Mouse (Mus musculus) neural tube, embryonic 11.5 days (tissue): Measurements from ENCODE around the gene Dnajb2. TPM values are rescaled to one million over a fixed set of nuclear protein-coding genes. Genes with fewer than 3 reads are reported as not detected.

Experiments
- ATAC-seq: fragments of 200-750 bp; cut with Nextera tagmentation; 2 replicates; pipeline ENCODE4 v1.8.0; 2017; ENCODE audit warnings: moderate number of reproducible peaks, mild to moderate bottlenecking, moderate TSS enrichment, moderate library complexity; ENCODE audit not compliant: insufficient read depth, low FRiP score, low TSS enrichment
- DNase-seq: peaks from one replicate; pipeline ENCODE4 v3.0.0-alpha.2; 2015; ENCODE audit warnings: low spot score
- H3K27ac ChIP-seq: fragments of 300-500 bp; sonication (generic); 2 replicates; pipeline ENCODE4 v1.5.1; 2014; ENCODE audit warnings: low read depth, mild to moderate bottlenecking, low read length
- H3K27me3 ChIP-seq: fragments of 300-500 bp; sonication (generic); 2 replicates; pipeline ENCODE4 v1.6.1; 2014; ENCODE audit warnings: mild to moderate bottlenecking, low read length, mixed read lengths; ENCODE audit not compliant: control insufficient read depth, insufficient read depth
- H3K36me3 ChIP-seq: fragments of 300-500 bp; sonication (generic); 2 replicates; pipeline ENCODE4 v1.6.1; 2014; ENCODE audit warnings: mild to moderate bottlenecking, low read length, moderate library complexity, mixed read lengths; ENCODE audit not compliant: control insufficient read depth, insufficient read depth
- H3K4me1 ChIP-seq: fragments of 300-500 bp; sonication (generic); 2 replicates; pipeline ENCODE4 v1.6.1; 2014; ENCODE audit warnings: low read length, mixed read lengths; ENCODE audit not compliant: control insufficient read depth, insufficient read depth
- H3K4me2 ChIP-seq: fragments of 300-500 bp; sonication (generic); 2 replicates; pipeline ENCODE4 v1.6.1; 2014; ENCODE audit warnings: low read depth, mild to moderate bottlenecking, moderate library complexity
- H3K4me3 ChIP-seq: fragments of 300-500 bp; sonication (generic); 2 replicates; pipeline ENCODE4 v1.5.1; 2014; ENCODE audit warnings: low read depth, low read length
- H3K9ac ChIP-seq: fragments of 300-500 bp; sonication (generic); 2 replicates; pipeline ENCODE4 v1.6.1; 2014; ENCODE audit warnings: mild to moderate bottlenecking, low read length
- H3K9me3 ChIP-seq: fragments of 300-500 bp; sonication (generic); 2 replicates; pipeline ENCODE4 v1.6.1; 2016; ENCODE audit warnings: low read length; ENCODE audit not compliant: control insufficient read depth
- WGBS: fragments of 180-500 bp; shearing (Covaris S2); extraction: QIAGEN DNeasy Blood & Tissue Kit; methylation state at CpG from one replicate; pipeline ENCODE4 v1.1.7; 2014; 5-methylcytosine and 5-hydroxymethylcytosine counted together
- polyA plus RNA-seq: library from polyadenylated mRNA; unstranded; fragments of >200 nt; fragmentation: Nextera tagmentation; extraction: Ambion mirVana; gene quantifications from 2 replicates; pipeline ENCODE4 v1.2.1, GENCODE M21; 2014

Dnajb2 gene
- polyA plus RNA-seq, 1 experiment from 2014 or later: 21.9 TPM

- Histone ChIP-seq H3K4me3 (peak overlapping the region; percentile 26), H3K27ac (no peak overlapping the region), H3K4me1 (peaks cover 14% of the 10 kb centered on the region), H3K4me2 (peak overlapping the region; percentile 92), H3K9me3 (no peaks in the 10 kb centered on the region), H3K36me3 (peaks cover 6% of the 10 kb centered on the region), H3K27me3 (no peaks in the 10 kb centered on the region), H3K9ac (peak overlapping the region; percentile 5)
- WGBS: 8% methylated on average over 34 of the region's 34 CpGs
- ATAC-seq (no peak), DNase-seq (no peak)
Measured at GRCm38 (mm10) chr1:75208967-75209678, 27.1 kb upstream of the Dnajb2 start.

- Histone ChIP-seq H3K27me3 (no peaks in the 10 kb centered on the region), H3K27ac (no peak within 1 kb of the TSS), H3K4me2 (peak within 1 kb of the TSS; percentile 92), H3K36me3 (peaks cover 10% of the 10 kb centered on the region), H3K9me3 (no peaks in the 10 kb centered on the region), H3K9ac (peak within 1 kb of the TSS; percentile 93), H3K4me3 (peak within 1 kb of the TSS; percentile 95), H3K4me1 (peaks cover 14% of the 10 kb centered on the region)
- DNase-seq (peak; percentile 95), ATAC-seq (peak; percentile 96)
- WGBS: 7% methylated on average over 42 of the region's 42 CpGs
Measured at GRCm38 (mm10) chr1:75210136-75211087, 25.8 kb upstream of the Dnajb2 start, which contains the start of the genes Glb1l and Stk16. Glb1l (minus strand) TSS chr1:75210813. Stk16 (plus strand) TSS chr1:75210838.

- WGBS: 15% methylated on average over 17 of the region's 17 CpGs
- peak overlapping the region; percentile 92 for H3K4me2 ChIP-seq
- no peaks in the 10 kb centered on the region for H3K27me3 ChIP-seq
- peak overlapping the region; percentile 95 for H3K4me3 ChIP-seq
- ATAC-seq (no peak), DNase-seq (no peak)
- H3K4me1 ChIP-seq: peaks cover 14% of the 10 kb centered on the region
- H3K9me3 ChIP-seq: no peaks in the 10 kb centered on the region
- peak overlapping the region; percentile 93 for H3K9ac ChIP-seq
- peaks cover 10% of the 10 kb centered on the region for H3K36me3 ChIP-seq
- H3K27ac ChIP-seq: no peak overlapping the region
Measured at GRCm38 (mm10) chr1:75211141-75211708, 25.0 kb upstream of the Dnajb2 start.

- H3K4me2 ChIP-seq: no peak overlapping the region
- 87% methylated on average over 4 of the region's 4 CpGs for WGBS
- H3K27me3 ChIP-seq: peaks cover 5% of the 10 kb centered on the region
- no peaks in the 10 kb centered on the region for H3K9me3 ChIP-seq
- H3K4me3 ChIP-seq: no peak overlapping the region
- H3K4me1 ChIP-seq: peaks cover 14% of the 10 kb centered on the region
- peaks cover 10% of the 10 kb centered on the region for H3K36me3 ChIP-seq
- H3K27ac ChIP-seq: no peak overlapping the region
- DNase-seq: no peak
- no peak overlapping the region for H3K9ac ChIP-seq
- ATAC-seq: no peak
Measured at GRCm38 (mm10) chr1:75212542-75212941, 23.7 kb upstream of the Dnajb2 start.

GRCm38 (mm10) chr1:75213096-75213495 lies 23.1 kb upstream of the Dnajb2 start:
- DNase-seq: no peak
- H3K4me2 ChIP-seq: no peak overlapping the region
- peaks cover 11% of the 10 kb centered on the region for H3K27me3 ChIP-seq
- H3K4me1 ChIP-seq: peaks cover 14% of the 10 kb centered on the region
- H3K36me3 ChIP-seq: peaks cover 10% of the 10 kb centered on the region
- H3K4me3 ChIP-seq: no peak overlapping the region
- no peak overlapping the region for H3K9ac ChIP-seq
- WGBS: 91% methylated on average over 7 of the region's 7 CpGs
- no peak for ATAC-seq
- H3K27ac ChIP-seq: no peak overlapping the region
- H3K9me3 ChIP-seq: no peaks in the 10 kb centered on the region

- peaks cover 10% of the 10 kb centered on the region for H3K36me3 ChIP-seq
- 83% methylated on average over 2 of the region's 2 CpGs for WGBS
- no peak overlapping the region for H3K4me3 ChIP-seq
- peaks cover 23% of the 10 kb centered on the region for H3K4me1 ChIP-seq
- H3K27ac ChIP-seq: no peak overlapping the region
- DNase-seq: no peak
- H3K27me3 ChIP-seq: peaks cover 24% of the 10 kb centered on the region
- H3K9me3 ChIP-seq: no peaks in the 10 kb centered on the region; the same call in 1 of the 2 replicates
- no peak overlapping the region for H3K4me2 ChIP-seq
- H3K9ac ChIP-seq: no peak overlapping the region
- no peak for ATAC-seq
Measured at GRCm38 (mm10) chr1:75214442-75214841, 21.8 kb upstream of the Dnajb2 start.

- ATAC-seq: no peak
- Histone ChIP-seq H3K27ac (no peak overlapping the region), H3K36me3 (peaks cover 10% of the 10 kb centered on the region)
Measured at GRCm38 (mm10) chr1:75214886-75215285, 21.3 kb upstream of the Dnajb2 start.

GRCm38 (mm10) chr1:75215785-75216184 lies 20.4 kb upstream of the Dnajb2 start:
- 94% methylated on average over 9 of the region's 9 CpGs for WGBS
- no peaks in the 10 kb centered on the region; the same call in 1 of the 2 replicates for H3K9me3 ChIP-seq
- H3K4me1 ChIP-seq: peaks cover 21% of the 10 kb centered on the region
- peaks cover 10% of the 10 kb centered on the region for H3K36me3 ChIP-seq
- DNase-seq: no peak
- no peak overlapping the region for H3K4me2 ChIP-seq
- H3K27ac ChIP-seq: no peak overlapping the region
- H3K4me3 ChIP-seq: no peak overlapping the region
- H3K9ac ChIP-seq: no peak overlapping the region
- ATAC-seq: no peak
- H3K27me3 ChIP-seq: peaks cover 37% of the 10 kb centered on the region

More at GRCm38 (mm10) chr1:75214886-75215285, 21.3 kb upstream of the Dnajb2 start:
- Histone ChIP-seq H3K4me1 (peaks cover 24% of the 10 kb centered on the region), H3K27me3 (peaks cover 28% of the 10 kb centered on the region), H3K4me3 (no peak overlapping the region), H3K9me3 (no peaks in the 10 kb centered on the region; the same call in 1 of the 2 replicates), H3K9ac (no peak overlapping the region), H3K4me2 (no peak overlapping the region)
- WGBS: 71% methylated on average over 5 of the region's 5 CpGs
- DNase-seq: no peak
